Mouse (Mus musculus) stomach, embryonic 16.5 days (tissue): ENCODE measurements around the gene Best2. TPM values are rescaled to one million over a fixed set of nuclear protein-coding genes. Genes with fewer than 3 reads are reported as not detected.
A peak's percentile ranks its signal among the peaks of the same experiment; 100 is the strongest.

Source experiments
- ATAC-seq: fragments of 200-750 bp; cut with Nextera tagmentation; 2 replicates; pipeline ENCODE4 v1.8.0; 2017; ENCODE audit warnings: moderate number of reproducible peaks, moderate TSS enrichment; ENCODE audit not compliant: insufficient read depth, low FRiP score
- H3K27ac ChIP-seq: fragments of 300-500 bp; sonication (generic); 2 replicates; pipeline ENCODE4 v1.5.1; 2014; ENCODE audit warnings: low read length
- H3K27me3 ChIP-seq: fragments of 300-500 bp; sonication (generic); 2 replicates; pipeline ENCODE4 v1.6.1; 2014; ENCODE audit warnings: low read length, control low read depth, mixed read lengths; ENCODE audit not compliant: control insufficient read depth, insufficient read depth
- H3K36me3 ChIP-seq: fragments of 300-500 bp; sonication (generic); 2 replicates; pipeline ENCODE4 v1.6.1; 2014; ENCODE audit warnings: low read length; ENCODE audit not compliant: control insufficient read depth, insufficient read depth
- H3K4me1 ChIP-seq: fragments of 300-500 bp; sonication (generic); 2 replicates; pipeline ENCODE4 v1.6.1; 2014; ENCODE audit warnings: low read length, control low read depth, mixed read lengths; ENCODE audit not compliant: control insufficient read depth, insufficient read depth
- H3K4me2 ChIP-seq: fragments of 300-500 bp; sonication (generic); 2 replicates; pipeline ENCODE4 v1.6.1; 2014; ENCODE audit warnings: low read depth, low read length, mixed read lengths
- H3K4me3 ChIP-seq: fragments of 300-500 bp; sonication (generic); replicated peaks from 2 replicates; pipeline ENCODE4 v1.5.1; 2014; ENCODE audit warnings: mild to moderate bottlenecking, low read length
- H3K9ac ChIP-seq: fragments of 300-500 bp; sonication (generic); 2 replicates; pipeline ENCODE4 v1.6.1; 2014; ENCODE audit warnings: low read length
- H3K9me3 ChIP-seq: fragments of 300-500 bp; sonication (generic); replicated peaks from 2 replicates; pipeline ENCODE4 v1.6.1; 2016; ENCODE audit warnings: low read length, control low read depth; ENCODE audit not compliant: control insufficient read depth
- WGBS: fragments of 180-500 bp; shearing (Covaris S2); extraction: QIAGEN DNeasy Blood & Tissue Kit; methylation state at CpG from one replicate; pipeline ENCODE4 v1.1.7; 2014; 5-methylcytosine and 5-hydroxymethylcytosine counted together
- polyA plus RNA-seq: library from polyadenylated mRNA; unstranded; fragments of >200 nt; fragmentation: Nextera tagmentation; extraction: Ambion mirVana; gene quantifications from 2 replicates; pipeline ENCODE4 v1.2.1, GENCODE M21; 2015

The Best2 gene
- polyA plus RNA-seq, 1 experiment from 2014 or later, result 0.30 TPM

DNA sequence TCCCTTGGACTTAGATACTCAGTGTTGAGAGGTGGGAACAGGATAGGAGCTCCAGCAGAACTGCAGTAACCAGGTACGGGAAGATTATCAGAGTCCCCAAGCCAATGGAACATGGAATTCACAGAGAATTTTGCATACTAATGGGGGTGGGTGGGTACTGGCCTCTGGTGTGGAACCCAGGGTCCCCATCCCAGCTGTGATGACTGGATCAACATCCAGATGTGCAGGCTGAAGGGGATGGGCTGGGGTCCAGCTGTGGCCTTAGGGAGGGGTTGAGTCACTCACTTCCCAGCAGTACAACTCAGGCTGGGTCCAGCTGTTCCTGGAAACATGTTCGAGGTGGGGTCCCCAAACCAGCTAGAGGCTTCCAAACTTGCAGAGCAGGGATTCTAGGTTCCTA lies 26.4 kb downstream of the Best2 start:
- no peak for ATAC-seq
- no peak overlapping the region for H3K4me2 ChIP-seq
- 67% methylated on average over 2 of the region's 2 CpGs for WGBS
- no peak overlapping the region for H3K9ac ChIP-seq
- no peaks in the 10 kb centered on the region for H3K36me3 ChIP-seq
- H3K27ac ChIP-seq, result no peak overlapping the region
- H3K9me3 ChIP-seq, result no peaks in the 10 kb centered on the region
- H3K4me3 ChIP-seq, result no peak overlapping the region
- H3K27me3 ChIP-seq, result no peaks in the 10 kb centered on the region
- peaks cover 28% of the 10 kb centered on the region for H3K4me1 ChIP-seq

DNA sequence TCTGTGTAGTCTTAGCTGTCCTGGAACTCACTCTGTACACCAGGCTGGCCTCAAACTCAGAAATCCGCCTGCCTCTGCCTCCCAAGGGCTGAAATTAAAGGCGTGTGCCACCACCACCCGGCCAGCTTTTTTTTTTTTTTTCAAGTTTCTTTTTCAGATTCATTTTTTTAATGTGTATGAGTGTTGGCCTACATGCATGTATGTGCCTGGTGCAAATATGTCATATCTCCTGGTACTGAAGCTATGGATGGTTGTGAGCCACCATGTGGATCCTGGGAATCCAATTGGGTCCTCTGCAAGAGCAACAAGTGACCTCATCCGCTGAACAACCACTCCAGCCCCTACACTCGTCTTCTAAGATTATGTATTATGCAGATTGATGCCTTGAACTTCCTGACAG lies 26.9 kb downstream of the Best2 start:
- Histone ChIP-seq H3K9me3 (no peaks in the 10 kb centered on the region), H3K36me3 (no peaks in the 10 kb centered on the region), H3K4me1 (peaks cover 32% of the 10 kb centered on the region), H3K4me2 (no peak overlapping the region), H3K4me3 (no peak overlapping the region), H3K27me3 (no peaks in the 10 kb centered on the region), H3K27ac (no peak overlapping the region), H3K9ac (no peak overlapping the region)
- WGBS, result 77% methylated on average over 5 of the region's 5 CpGs
- no peak for ATAC-seq

DNA sequence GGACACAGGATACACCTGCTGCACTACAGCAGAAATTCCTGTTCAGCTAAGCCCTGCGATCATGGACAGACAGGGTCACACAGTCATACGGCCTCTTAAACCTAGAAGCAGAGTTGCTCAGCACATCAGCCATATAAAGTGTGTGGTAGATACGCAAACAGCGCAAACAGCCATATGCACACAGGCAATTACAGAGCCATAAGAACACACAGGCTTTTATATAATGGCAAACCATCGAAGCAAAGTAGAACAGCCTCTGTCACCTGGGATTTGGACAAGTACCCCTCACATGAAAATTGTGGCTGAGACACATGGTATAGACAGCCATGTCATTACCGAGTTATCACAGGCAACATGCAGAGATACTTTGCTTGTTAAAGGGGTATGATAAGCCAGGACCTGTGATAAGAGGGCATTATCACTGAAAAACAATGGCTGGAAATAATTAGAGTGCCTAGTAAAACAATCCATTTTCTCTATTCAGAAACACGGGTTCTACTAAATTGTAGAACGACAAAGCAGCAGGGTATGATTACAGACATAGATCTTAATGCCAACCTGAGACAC lies 27.9 kb downstream of the Best2 start:
- H3K4me3 ChIP-seq, result peak overlapping the region; percentile 43

DNA sequence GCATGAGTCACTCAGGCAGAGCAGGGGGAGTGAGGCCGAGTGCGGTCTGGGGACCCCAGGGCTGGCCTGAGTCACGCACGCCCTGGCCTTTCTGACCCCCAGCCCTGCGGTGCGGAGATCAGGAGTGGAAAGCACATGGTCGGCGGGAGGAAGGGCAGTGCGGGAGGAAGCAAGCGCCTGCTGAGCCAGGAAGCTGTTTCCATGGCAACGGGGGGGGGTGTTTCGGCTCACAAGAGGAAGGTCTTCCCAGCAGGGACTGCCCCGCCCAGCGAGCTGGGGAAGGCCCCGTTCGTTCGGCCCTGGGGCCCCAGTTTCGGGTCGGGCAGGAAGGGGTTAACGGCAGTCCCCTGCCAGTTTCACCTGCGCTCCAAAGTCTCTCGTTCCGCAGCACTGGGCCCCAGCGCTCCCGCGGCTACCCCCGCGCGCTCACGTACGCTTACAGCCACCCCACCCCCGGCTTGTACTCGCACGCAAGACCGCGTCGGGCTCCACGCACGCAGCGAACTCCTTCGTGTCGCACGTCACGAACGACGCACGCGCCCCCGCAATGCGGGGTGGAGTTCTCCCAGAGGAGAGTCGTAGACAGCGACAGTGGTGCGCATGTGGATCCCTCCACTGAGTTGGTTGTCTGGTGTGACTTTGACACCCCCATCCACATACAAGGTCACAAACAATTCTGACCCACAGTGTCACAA lies 28.5 kb downstream of the Best2 start:
- Histone ChIP-seq H3K27ac (peak overlapping the region; percentile 94), H3K9ac (peak overlapping the region; percentile 65), H3K4me1 (peaks cover 45% of the 10 kb centered on the region), H3K9me3 (no peaks in the 10 kb centered on the region), H3K36me3 (no peaks in the 10 kb centered on the region), H3K4me3 (peak overlapping the region; percentile 43), H3K4me2 (peak overlapping the region; percentile 79), H3K27me3 (no peaks in the 10 kb centered on the region)
- ATAC-seq, result peak; percentile 26
- under 1% methylated on average over 53 of the region's 53 CpGs for WGBS

More for the DNA sequence above, 27.9 kb downstream of the Best2 start:
- 30% methylated on average over 8 of the region's 8 CpGs for WGBS
- Histone ChIP-seq H3K27me3 (no peaks in the 10 kb centered on the region), H3K9me3 (no peaks in the 10 kb centered on the region), H3K4me1 (peaks cover 41% of the 10 kb centered on the region), H3K9ac (peak overlapping the region; percentile 65), H3K36me3 (no peaks in the 10 kb centered on the region), H3K4me2 (peak overlapping the region; percentile 79), H3K27ac (peak overlapping the region; percentile 94)
- ATAC-seq, result no peak

DNA sequence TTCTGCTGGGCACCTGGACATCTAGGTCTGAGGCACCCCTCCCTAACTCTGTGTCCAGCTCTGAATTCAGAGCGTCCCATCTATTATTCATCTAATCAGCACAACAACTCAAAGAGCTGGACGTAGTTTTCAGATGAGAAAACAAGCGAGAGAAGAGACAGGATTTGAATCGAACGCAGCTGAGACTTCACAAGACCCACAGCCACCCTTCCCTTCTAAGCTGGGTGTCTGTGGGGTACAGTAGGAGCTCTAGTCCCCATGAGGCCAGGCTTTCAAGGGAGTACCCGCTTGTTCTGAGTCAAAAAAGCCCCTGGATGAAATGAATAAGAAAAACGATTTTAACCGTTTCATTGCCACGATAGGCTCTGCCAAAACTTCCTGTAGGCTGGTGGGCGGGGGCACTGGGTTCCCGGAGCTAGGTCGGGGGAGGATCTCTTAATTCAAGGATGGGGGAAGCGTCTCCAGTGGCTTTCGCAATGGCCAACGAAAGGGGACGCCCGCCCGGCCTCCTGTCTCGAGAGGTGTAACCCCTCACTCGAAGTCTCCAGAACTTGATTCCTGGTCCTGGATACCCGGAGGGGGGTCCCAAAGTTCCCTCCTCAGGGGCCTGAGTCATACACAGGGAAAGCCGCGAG lies 29.2 kb downstream of the Best2 start:
- peak overlapping the region; percentile 65 for H3K9ac ChIP-seq
- WGBS, result under 1% methylated on average over 23 of the region's 23 CpGs
- peak overlapping the region; percentile 94 for H3K27ac ChIP-seq
- no peaks in the 10 kb centered on the region for H3K9me3 ChIP-seq
- peak overlapping the region; percentile 43 for H3K4me3 ChIP-seq
- peaks cover 47% of the 10 kb centered on the region for H3K4me1 ChIP-seq
- H3K4me2 ChIP-seq, result peak overlapping the region; percentile 79
- no peak for ATAC-seq
- H3K27me3 ChIP-seq, result no peaks in the 10 kb centered on the region
- no peaks in the 10 kb centered on the region for H3K36me3 ChIP-seq

DNA sequence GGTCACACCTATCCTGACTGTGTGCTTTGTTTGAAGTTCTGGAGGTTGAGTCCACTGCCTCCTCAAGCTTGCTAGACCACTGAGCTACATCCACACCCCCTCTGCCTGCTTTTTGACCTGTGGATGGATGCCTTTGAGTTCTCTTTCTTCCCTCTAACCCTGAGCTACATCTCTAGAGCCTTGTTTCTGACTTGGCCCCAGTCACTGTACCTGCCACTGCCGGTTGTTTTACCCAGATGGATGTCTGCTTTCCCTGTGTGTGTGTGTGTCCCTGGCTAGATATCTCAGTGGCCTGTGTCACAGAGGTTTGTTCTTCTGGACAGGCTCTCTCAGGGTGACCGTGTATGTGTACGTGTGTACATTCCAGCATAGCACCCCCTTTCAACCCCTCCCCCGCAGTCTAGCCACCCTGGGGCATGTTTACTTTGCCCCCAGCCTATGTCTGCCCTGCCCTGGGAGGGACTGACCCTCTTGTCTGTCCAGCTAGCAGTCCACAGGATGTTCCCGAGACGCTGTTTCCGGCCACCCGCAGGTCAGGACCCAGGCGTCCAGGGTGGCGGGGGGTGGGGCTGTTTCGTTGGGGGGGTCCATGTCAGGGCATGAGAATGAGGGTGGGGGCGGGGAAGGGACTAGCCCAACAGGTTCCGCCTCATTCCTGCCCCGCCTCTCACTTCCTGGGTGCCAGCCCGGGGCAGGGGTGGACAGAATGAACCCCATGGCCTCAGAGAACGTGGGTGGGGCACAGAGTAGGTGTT lies 29.9 kb downstream of the Best2 start:
- Histone ChIP-seq H3K27me3 (no peaks in the 10 kb centered on the region), H3K9ac (peak overlapping the region; percentile 65), H3K4me3 (peak overlapping the region; percentile 43), H3K27ac (peak overlapping the region; percentile 94), H3K9me3 (no peaks in the 10 kb centered on the region), H3K4me1 (peaks cover 54% of the 10 kb centered on the region), H3K4me2 (peak overlapping the region; percentile 79), H3K36me3 (no peaks in the 10 kb centered on the region)
- peak; percentile 5; the same call in 1 of the 2 replicates for ATAC-seq
- 5% methylated on average over 16 of the region's 16 CpGs for whole genome bisulfite sequencing

DNA sequence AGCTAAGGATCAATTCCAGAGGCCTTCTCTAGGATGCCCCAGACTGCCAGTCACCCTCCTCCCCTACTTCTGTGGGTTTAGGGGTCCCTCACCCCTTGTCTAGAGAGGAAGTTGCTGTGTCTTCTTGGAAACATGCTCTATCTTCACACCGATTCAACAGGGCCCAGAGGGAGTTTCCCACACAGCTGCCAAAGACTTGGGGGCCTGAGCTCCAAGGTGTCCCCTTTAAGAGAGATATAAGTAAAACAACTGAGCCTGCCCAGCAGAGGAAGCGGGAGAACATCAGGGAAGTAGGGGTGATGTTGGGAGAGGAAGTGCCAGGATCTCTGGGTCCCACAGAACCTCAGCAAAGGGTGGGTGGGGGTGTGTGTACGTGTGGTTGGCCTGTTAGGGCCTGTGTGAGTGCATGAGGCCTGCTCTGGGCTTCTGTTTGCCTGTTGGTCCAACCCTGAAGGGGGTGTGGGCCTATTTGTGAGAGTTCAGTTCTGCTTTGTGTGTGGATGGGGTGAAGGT lies 31.8 kb downstream of the Best2 start:
- no peak for ATAC-seq
- WGBS, result 35% methylated on average over 3 of the region's 3 CpGs
- Histone ChIP-seq H3K36me3 (no peaks in the 10 kb centered on the region), H3K9me3 (no peaks in the 10 kb centered on the region), H3K27me3 (no peaks in the 10 kb centered on the region), H3K9ac (peak overlapping the region; percentile 11), H3K4me1 (peaks cover 62% of the 10 kb centered on the region), H3K27ac (peak overlapping the region; percentile 94), H3K4me3 (no peak overlapping the region), H3K4me2 (peak overlapping the region; percentile 12; the same call in 1 of the 2 replicates)

DNA sequence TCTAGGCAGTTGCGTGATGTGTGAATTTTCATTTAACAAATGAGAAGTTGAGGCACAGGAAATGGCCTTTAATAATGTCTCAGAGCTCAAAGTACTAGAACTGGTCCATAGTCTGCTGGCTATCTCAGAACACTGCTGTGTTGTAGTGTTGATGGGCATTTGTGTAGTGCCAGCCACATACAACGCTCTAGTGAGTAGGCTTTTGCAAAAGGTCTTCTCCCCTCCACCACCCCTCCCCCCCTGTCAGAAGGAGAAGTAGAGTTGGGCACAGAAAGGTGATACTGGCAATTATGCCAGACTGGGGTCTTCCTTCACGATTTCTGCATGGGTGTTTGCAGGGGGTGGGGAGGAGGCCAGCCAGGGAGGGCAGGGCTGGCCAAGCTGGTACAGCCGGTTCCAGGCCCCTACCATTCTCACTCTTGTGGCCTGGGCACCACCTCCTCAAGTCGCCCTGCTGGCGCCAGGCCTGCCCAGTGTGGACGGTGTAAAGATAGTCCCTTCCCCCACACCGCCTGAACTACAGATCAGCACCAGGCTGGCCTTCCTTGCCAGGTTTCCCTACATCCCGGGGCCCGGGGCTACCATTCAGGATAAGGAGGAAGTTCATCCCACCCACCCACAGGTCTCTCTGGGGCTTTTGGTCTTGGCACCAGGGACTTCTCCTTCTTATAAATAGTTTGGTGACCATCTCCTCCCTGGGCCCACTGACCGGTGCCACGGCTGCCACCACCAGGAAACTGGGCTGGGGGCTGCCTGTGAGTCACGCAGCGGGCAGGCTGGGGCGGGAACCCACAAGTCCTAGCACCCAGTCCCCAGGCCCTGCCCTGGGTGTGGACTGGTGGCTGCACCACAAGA lies 32.5 kb downstream of the Best2 start:
- ATAC-seq, result no peak
- H3K27ac ChIP-seq, result peak overlapping the region; percentile 94
- H3K9ac ChIP-seq, result peak overlapping the region; percentile 11; the same call in 1 of the 2 replicates
- no peaks in the 10 kb centered on the region for H3K27me3 ChIP-seq
- no peaks in the 10 kb centered on the region for H3K36me3 ChIP-seq
- H3K4me1 ChIP-seq, result peaks cover 61% of the 10 kb centered on the region
- 68% methylated on average over 15 of the region's 15 CpGs for WGBS
- H3K9me3 ChIP-seq, result no peaks in the 10 kb centered on the region
- peak overlapping the region; percentile 12; the same call in 1 of the 2 replicates for H3K4me2 ChIP-seq
- no peak overlapping the region for H3K4me3 ChIP-seq
